Mouse (Mus musculus): Measurements from ENCODE around the gene Rps29. TPM values are rescaled to one million over a fixed set of nuclear protein-coding genes. Genes with fewer than 3 reads are reported as not detected.
"Not testable (repeated sequence)": the region's sequence is repeated elsewhere in the genome, so short reads cannot be mapped to it uniquely, and the experiment has no call there.

Rps29 gene
- total and polyA plus RNA-seq, 2 experiments: 137 to 865 TPM

DNA sequence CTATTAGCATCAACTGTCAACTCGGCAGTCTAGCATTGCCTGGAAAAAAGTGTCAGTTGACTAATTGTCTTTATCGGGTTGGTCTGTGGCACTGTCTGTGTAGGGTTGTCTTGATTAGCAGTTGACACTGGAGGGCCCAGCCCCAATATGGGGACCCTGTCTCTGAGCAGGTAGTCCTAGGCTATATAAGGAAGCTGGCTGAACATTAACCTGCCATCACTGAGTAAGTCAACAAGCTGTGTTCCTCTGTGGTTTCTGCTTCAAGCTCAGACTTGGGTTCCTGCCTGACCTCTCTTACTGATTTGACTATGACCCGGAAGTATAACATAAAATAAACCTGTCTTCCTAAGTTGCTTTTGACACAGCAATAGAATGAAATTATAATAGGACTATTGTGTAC, 17.0 kb upstream of the Rps29 start:
- 83% methylated on average over 3 of the region's 3 CpGs for WGBS
- Histone ChIP-seq H3K9ac (ENCODE audit: low read depth, low read length) (no peak overlapping the region), H3K27me3 (ENCODE audit: control insufficient read depth, insufficient read depth, low read length) (no peaks in the 10 kb centered on the region), H3K4me3 (ENCODE audit: insufficient read depth, low read depth, low read length) (no peak overlapping the region), H3K36me3 (ENCODE audit: control insufficient read depth, insufficient read depth, low read length) (no peaks in the 10 kb centered on the region), H3K27ac (replicated peaks; ENCODE audit: insufficient read depth, low read depth, low read length) (no peak overlapping the region), H3K79me2 (ENCODE audit: control insufficient read depth, insufficient read depth, low read length) (no peaks in the 10 kb centered on the region), H3K4me1 (ENCODE audit: control insufficient read depth, insufficient read depth, low read length) (no peaks in the 10 kb centered on the region)
- no peak for DNase-seq (ENCODE audit: extremely low read depth, low read depth, low spot score)
- no peak for TF ChIP-seq CTCF (IDR thresholded peaks at IDR 0.05; ENCODE audit: low read depth, low read length)
- TF ChIP-seq POLR2A (IDR thresholded peaks at IDR 0.05; ENCODE audit: extremely low read depth, insufficient read depth, low read length): no peak

DNA sequence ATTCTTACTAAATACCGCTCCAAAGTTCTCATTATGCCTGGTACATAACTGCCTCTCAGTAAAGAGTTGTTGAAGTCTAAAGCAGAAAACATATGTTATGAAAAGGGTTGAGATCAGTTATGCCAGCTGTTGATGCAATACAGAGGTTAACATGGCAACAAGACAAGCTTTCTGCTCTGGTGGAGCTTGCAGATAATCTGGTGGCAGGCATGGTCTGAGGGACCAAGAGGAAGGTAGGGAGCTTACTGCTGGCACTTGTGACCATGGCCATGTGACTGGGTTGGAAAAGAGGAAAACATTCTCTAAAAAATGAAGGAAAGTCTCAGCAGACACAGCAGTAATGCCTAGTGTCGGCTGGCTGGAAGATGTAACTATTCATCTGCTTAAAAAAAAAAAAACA, 12.3 kb upstream of the Rps29 start:
- Histone ChIP-seq H3K27me3 (ENCODE audit: control insufficient read depth, insufficient read depth, low read length) (no peaks in the 10 kb centered on the region), H3K79me2 (ENCODE audit: control insufficient read depth, insufficient read depth, low read length) (no peaks in the 10 kb centered on the region), H3K4me1 (ENCODE audit: control insufficient read depth, insufficient read depth, low read length) (peaks cover 2% of the 10 kb centered on the region; the same call in 1 of the 2 replicates), H3K36me3 (ENCODE audit: control insufficient read depth, insufficient read depth, low read length) (no peaks in the 10 kb centered on the region), H3K27ac (replicated peaks; ENCODE audit: insufficient read depth, low read depth, low read length) (no peak overlapping the region), H3K4me3 (ENCODE audit: insufficient read depth, low read depth, low read length) (no peak overlapping the region), H3K9ac (ENCODE audit: low read depth, low read length) (no peak overlapping the region)
- WGBS: 97% methylated on average over 2 of the region's 2 CpGs
- no peak for DNase-seq (ENCODE audit: extremely low read depth, low read depth, low spot score)
- TF ChIP-seq CTCF (IDR thresholded peaks at IDR 0.05; ENCODE audit: low read depth, low read length): no peak
- TF ChIP-seq POLR2A (IDR thresholded peaks at IDR 0.05; ENCODE audit: extremely low read depth, insufficient read depth, low read length): no peak

DNA sequence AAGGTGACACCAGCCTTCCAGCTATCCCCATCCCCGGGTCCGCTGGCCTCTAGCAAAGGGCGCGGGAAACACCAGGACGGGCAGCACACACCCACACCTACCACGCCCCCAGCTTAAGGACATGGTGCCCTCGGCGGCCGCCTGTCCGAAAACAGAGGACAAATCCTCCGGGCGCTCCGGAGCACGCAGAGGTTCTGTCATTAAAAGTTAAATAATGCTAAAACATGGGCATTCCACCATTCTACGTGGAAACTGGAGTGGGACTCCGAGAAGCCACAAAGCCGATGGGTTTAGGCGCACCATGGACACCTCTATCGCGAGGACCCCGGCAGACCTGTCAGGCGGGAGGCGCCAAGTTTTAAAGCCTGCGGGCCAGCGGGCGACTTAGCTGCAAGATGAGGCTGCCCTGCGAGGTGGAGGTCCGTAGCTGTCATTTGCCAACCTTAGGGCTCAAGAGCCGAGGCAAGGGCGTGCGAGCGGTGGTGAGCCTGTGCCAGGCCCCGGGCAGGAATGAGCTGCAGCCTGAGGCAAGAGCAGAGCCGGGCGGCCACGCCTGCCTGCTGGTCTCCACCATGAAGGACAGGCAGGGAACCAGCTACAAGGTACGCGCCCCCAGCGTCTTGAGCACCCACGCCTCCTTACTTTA, 9.6 kb upstream of the Rps29 start, which contains the start of gene Lrr1:
Gene Lrr1, plus strand, starts transcription at position 354 of the 646 bp plus-strand sequence.
- H3K9ac ChIP-seq (ENCODE audit: low read depth, low read length): peak within 1 kb of the TSS; percentile 80
- peak; percentile 63 for DNase-seq (ENCODE audit: extremely low read depth, low read depth, low spot score)
- H3K4me1 ChIP-seq (ENCODE audit: control insufficient read depth, insufficient read depth, low read length): peaks cover 2% of the 10 kb centered on the region; the same call in 1 of the 2 replicates
- peak within 1 kb of the TSS; percentile 66 for H3K27ac ChIP-seq (replicated peaks; ENCODE audit: insufficient read depth, low read depth, low read length)
- TF ChIP-seq CTCF (IDR thresholded peaks at IDR 0.05; ENCODE audit: low read depth, low read length) (no peak), POLR2A (IDR thresholded peaks at IDR 0.05; ENCODE audit: extremely low read depth, insufficient read depth, low read length) (no peak)
- peak within 1 kb of the TSS; percentile 68 for H3K4me3 ChIP-seq (ENCODE audit: insufficient read depth, low read depth, low read length)
- under 1% methylated on average over 40 of the region's 40 CpGs for WGBS
- no peaks in the 10 kb centered on the region for H3K79me2 ChIP-seq (ENCODE audit: control insufficient read depth, insufficient read depth, low read length)
- no peaks in the 10 kb centered on the region for H3K36me3 ChIP-seq (ENCODE audit: control insufficient read depth, insufficient read depth, low read length)
- H3K27me3 ChIP-seq (ENCODE audit: control insufficient read depth, insufficient read depth, low read length): no peaks in the 10 kb centered on the region

DNA sequence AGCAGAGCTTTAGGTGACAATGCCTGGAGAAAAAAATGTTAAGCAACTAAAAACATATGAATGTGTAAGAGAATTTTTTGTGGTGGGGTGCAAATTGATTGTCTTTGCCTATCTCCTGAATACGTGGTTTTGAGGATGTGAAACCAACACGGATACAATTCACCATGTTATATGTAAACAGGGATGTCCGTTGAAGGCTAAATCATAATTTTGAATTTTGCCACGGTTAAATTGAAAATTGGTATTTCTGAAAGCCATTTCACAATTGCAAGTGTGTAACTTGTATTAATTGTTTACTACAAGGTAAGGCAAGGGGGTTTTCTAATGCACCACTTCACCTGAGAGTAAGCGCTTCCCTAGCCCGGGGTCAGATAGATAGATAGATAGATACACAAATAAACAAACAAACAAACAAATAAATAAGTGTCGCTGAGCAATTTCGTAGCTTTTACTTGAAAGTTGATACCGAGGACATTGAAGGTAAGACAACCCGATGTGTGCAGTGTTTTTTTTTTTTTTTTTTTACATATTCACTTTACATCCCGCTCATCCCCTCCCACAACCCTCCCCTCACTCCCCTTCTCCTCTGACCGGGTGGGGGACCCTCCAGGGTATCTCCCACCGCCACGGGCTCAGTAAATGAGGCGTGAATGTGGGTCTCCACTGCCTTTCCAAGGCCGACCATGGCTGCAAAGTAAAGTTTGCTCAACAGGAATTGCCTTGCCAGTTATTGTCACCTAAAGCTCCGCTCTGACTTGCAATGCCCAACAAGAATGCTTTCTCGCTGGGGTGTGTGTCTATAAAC, 8.9 kb upstream of the Rps29 start:
- TF ChIP-seq CTCF (IDR thresholded peaks at IDR 0.05; ENCODE audit: low read depth, low read length): no peak
- TF ChIP-seq POLR2A (IDR thresholded peaks at IDR 0.05; ENCODE audit: extremely low read depth, insufficient read depth, low read length): no peak
- Histone ChIP-seq H3K27ac (replicated peaks; ENCODE audit: insufficient read depth, low read depth, low read length) (no peak overlapping the region), H3K79me2 (ENCODE audit: control insufficient read depth, insufficient read depth, low read length) (no peaks in the 10 kb centered on the region), H3K27me3 (ENCODE audit: control insufficient read depth, insufficient read depth, low read length) (no peaks in the 10 kb centered on the region), H3K36me3 (ENCODE audit: control insufficient read depth, insufficient read depth, low read length) (no peaks in the 10 kb centered on the region), H3K4me1 (ENCODE audit: control insufficient read depth, insufficient read depth, low read length) (peaks cover 2% of the 10 kb centered on the region; the same call in 1 of the 2 replicates), H3K9ac (ENCODE audit: low read depth, low read length) (peak overlapping the region; percentile 41), H3K4me3 (ENCODE audit: insufficient read depth, low read depth, low read length) (peak overlapping the region; percentile 68)
- no peak for DNase-seq (ENCODE audit: extremely low read depth, low read depth, low spot score)
- 11% methylated on average over 18 of the region's 18 CpGs for WGBS

DNA sequence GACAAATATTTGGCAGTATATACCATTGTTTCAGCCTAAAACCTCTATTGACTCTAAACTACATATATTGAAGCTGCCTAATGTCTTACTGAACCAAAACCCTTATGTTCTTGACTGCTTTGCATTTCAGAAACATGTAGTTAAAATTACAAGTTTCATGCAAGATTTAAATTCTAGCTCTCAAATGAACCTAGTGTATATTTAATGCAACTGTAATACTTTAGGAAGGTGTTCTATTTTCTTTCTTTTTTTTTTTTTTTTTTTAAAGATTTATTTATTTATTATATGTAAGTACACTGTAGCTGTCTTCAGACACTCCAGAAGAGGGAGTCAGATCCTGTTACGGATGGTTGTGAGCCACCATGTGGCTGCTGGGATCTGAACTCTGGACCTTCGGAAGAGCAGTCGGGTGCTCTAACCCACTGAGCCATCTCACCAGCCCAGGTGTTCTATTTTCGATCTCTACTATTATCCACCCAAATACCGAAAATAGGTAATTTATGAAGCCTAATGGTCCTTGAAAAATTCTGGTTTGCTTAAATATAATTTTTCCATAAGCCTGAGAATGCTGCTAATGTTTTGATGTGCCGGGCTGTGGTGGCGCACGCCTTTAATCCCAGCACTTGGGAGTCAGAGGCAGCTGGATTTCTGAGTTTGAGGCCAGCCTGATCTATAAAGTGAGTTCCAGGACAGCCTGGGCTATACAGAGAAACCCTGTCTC, 8.0 kb upstream of the Rps29 start:
- not testable (repeated sequence) for H3K4me3 ChIP-seq (ENCODE audit: insufficient read depth, low read depth, low read length)

More for the DNA sequence above, 8.0 kb upstream of the Rps29 start:
- DNase-seq (ENCODE audit: extremely low read depth, low read depth, low spot score); H3K27me3 ChIP-seq (ENCODE audit: control insufficient read depth, insufficient read depth, low read length); H3K27ac ChIP-seq (replicated peaks; ENCODE audit: insufficient read depth, low read depth, low read length); H3K4me1 ChIP-seq (ENCODE audit: control insufficient read depth, insufficient read depth, low read length); H3K36me3 ChIP-seq (ENCODE audit: control insufficient read depth, insufficient read depth, low read length); H3K9ac ChIP-seq (ENCODE audit: low read depth, low read length); H3K79me2 ChIP-seq (ENCODE audit: control insufficient read depth, insufficient read depth, low read length): not testable (repeated sequence)
- WGBS: 87% methylated on average over 8 of the region's 8 CpGs

Data from liver, adult 2 months (tissue).